ENCODE assay signal across 9 mouse cellular contexts in the genomic region with DNA sequence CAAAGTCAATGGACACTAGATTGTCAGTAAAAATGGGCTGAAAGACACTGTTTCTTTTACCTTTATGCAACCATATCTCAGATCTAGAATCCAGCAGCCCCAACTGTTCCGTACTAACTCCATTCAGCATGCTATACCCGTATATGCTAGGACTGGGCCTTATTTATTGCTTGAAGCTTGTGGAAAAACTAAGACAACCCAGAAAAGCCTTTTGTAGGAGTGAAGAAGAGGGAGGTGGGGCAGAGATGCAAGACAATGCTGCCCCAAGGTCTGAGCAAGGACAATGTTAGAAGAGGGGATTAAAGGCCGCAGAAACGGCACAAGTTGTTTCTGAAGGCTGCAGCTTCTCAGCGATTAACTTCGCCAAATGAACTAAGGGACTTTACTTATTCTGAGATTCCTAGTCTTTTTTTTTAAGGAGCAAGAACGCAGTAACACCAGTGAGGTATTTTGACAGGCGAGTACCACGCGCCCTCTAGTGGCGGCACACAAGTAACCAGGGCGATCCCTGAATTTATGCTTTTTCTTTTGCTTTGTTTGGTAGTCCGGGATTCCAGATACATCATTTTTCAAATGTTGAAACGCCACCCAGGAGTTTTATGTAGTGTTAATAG.
DNase-seq lines count a peak whose midpoint lies in the region; TF ChIP-seq lines count a peak whose summit lies in the region.
"Had no signal": no experiment of that assay in that cellular context is flagged by ENCODE, and none has a peak within 500 bp of the region (broad histone marks: within the 10 kb centered on the region; RNA-seq: fewer than 3 reads in every experiment).

No protein-coding gene starts in this region.

- no peak for TF ChIP-seq POLR2A in cerebellum, adult 2 months (IDR thresholded peaks at IDR 0.05; ENCODE audit: borderline replicate concordance, insufficient read depth, low read length)
- TF ChIP-seq POLR2A in lung, adult 2 months (IDR thresholded peaks at IDR 0.05; ENCODE audit: borderline replicate concordance, extremely low read depth, low read depth, low read length), result no peak

- H3K4me1 ChIP-seq in cerebellum, adult 2 months (ENCODE audit: control insufficient read depth, insufficient read depth, low read length), result no peaks in the 10 kb centered on the region
- no peaks in the 10 kb centered on the region for H3K4me1 ChIP-seq in lung, adult 2 months (ENCODE audit: control insufficient read depth, insufficient read depth, low read length)
- H3K4me1 ChIP-seq: lung, embryonic 15.5 days had no signal

- peak; percentile 91 for DNase-seq in NIH3T3 (ENCODE audit: low read depth)
- peak; percentile 64 to 69 for DNase-seq in cerebellum, adult 2 months
- peak; percentile 50 to 88 for DNase-seq in frontal cortex, adult 2 months (ENCODE audit: extremely low spot score in 1 of 2, low spot score in 1 of 2)
- peak; percentile 81 for DNase-seq in heart, postnatal 4 days
- peak; percentile 56 to 81 for DNase-seq in layer of hippocampus, adult 8-10 months (ENCODE audit: low spot score in 2 of 2)
- DNase-seq in lung, adult 2 months, result peak; percentile 49
- peak; percentile 74 for DNase-seq in ovary, postnatal 36 days (ENCODE audit: low spot score)
- peak; percentile 54 to 69 for DNase-seq in urinary bladder, postnatal 36 days (ENCODE audit: low spot score in 2 of 2)

- peak; percentile 84 for TF ChIP-seq CTCF in cerebellum, adult 2 months (IDR thresholded peaks at IDR 0.05; ENCODE audit: borderline replicate concordance, insufficient read depth, low read depth, low read length)
- peak; percentile 92 for TF ChIP-seq CTCF in lung, adult 2 months (IDR thresholded peaks at IDR 0.05; ENCODE audit: insufficient read depth, low read length)

- no peak overlapping the region for H3K27ac ChIP-seq in cerebellum, adult 2 months (ENCODE audit: insufficient read depth, low read length)
- H3K27ac ChIP-seq: lung, embryonic 15.5 days had no signal

- no peaks in the 10 kb centered on the region for H3K27me3 ChIP-seq in cerebellum, adult 2 months (ENCODE audit: control insufficient read depth, insufficient read depth, low read length)

- WGBS in cerebellum, adult 2 months, result 9% methylated on average over 14 of the region's 14 CpGs
- 12% methylated on average over 14 of the region's 14 CpGs for WGBS in lung, adult 2 months

- H3K4me3 ChIP-seq in cerebellum, adult 2 months (replicated peaks; ENCODE audit: insufficient read depth, low read depth, low read length), result no peak overlapping the region
- no peak overlapping the region for H3K4me3 ChIP-seq in lung, adult 2 months (replicated peaks; ENCODE audit: extremely low read depth, low read depth, low read length)
- H3K4me3 ChIP-seq: lung, embryonic 15.5 days had no signal
